Mouse (Mus musculus): ENCODE measurements at regions not wholly inside any gene's neighbourhood (a gene's known extent, or its start where the extent isn't known, plus 50 kb on each side); places are given as distances from the start of the nearest gene placed in this dataset.

DNA sequence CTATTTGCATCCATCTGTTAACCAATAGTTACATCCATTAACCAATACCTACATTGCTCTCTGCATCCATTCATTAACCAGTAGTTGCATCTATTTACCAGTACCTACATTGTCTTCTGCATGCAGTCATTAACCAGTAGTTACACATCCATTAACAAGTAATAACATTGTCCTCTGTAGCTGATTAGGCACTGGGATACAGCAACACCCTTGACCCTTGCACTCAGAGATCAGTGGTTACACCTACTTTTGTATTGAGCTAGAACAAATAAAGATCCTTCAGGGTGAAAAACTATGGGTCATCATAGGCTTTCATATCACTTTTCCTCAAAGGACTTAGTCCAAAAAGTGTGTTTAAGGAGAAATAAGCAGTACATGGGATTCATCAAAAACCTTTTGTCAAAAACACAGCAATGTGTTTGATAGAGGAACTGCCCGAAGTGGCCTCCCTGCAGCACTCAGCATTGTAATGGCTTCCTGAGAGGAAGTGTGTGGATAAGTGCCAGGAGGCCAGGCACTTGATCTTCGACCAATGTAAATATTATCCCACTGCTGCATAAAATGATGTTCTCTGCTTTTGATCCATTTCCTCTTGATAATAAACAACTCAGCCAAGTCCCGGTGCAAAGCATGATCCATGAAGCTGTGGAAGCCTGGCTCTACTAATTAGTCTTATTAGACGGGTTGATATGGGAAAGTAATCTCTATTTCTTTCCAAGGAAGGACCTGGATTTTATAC is 317.6 kb downstream of the Hs3st1 start:
- WGBS = 23% methylated on average over 4 of the region's 4 CpGs
- H3K4me2 ChIP-seq (replicated peaks; ENCODE audit: low read depth, low read length) = no peak overlapping the region
- H3K4me3 ChIP-seq (ENCODE audit: low read depth, low read length) = no peak overlapping the region
- no peak; the same call in 1 of the 2 replicates for ATAC-seq (ENCODE audit: insufficient number of reproducible peaks, insufficient read depth, low FRiP score, low read depth)
- no peaks in the 10 kb centered on the region for H3K27me3 ChIP-seq (ENCODE audit: control insufficient read depth, insufficient read depth, low read length)
- H3K36me3 ChIP-seq (ENCODE audit: control insufficient read depth, insufficient read depth, low read length) = no peaks in the 10 kb centered on the region
- H3K9ac ChIP-seq (replicated peaks; ENCODE audit: low read depth, low read length) = no peak overlapping the region
- H3K9me3 ChIP-seq (ENCODE audit: control insufficient read depth, low read depth, low read length) = no peaks in the 10 kb centered on the region
- H3K27ac ChIP-seq (ENCODE audit: low read length) = no peak overlapping the region
- no peaks in the 10 kb centered on the region for H3K4me1 ChIP-seq (ENCODE audit: control insufficient read depth, insufficient read depth, low read length)

DNA sequence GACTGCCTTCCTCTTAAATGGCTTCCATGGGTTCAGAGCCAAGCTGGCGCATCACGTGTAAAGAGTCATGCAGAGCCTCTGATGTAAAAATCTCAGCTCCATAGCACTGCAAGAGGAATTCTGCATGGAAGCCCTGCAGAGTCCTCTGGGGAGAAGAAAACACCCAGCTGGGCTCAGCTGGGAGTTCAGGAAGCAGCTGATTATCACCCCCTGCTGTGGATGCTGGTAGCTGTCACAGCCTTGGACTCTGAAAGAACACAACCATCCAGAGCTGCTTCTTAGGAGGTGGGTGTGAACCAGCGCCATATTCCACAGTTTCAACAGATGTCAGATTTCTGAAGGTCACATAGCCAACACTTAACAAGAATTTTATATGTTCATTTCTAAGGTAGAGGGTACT is 329.2 kb downstream of the Hs3st1 start:
- Histone ChIP-seq H3K9me3 (ENCODE audit: control insufficient read depth, low read depth, low read length) (no peaks in the 10 kb centered on the region), H3K27me3 (ENCODE audit: control insufficient read depth, insufficient read depth, low read length) (no peaks in the 10 kb centered on the region), H3K4me3 (ENCODE audit: low read depth, low read length) (no peak overlapping the region), H3K27ac (ENCODE audit: low read length) (no peak overlapping the region), H3K4me2 (replicated peaks; ENCODE audit: low read depth, low read length) (no peak overlapping the region), H3K9ac (replicated peaks; ENCODE audit: low read depth, low read length) (no peak overlapping the region), H3K4me1 (ENCODE audit: control insufficient read depth, insufficient read depth, low read length) (no peaks in the 10 kb centered on the region), H3K36me3 (ENCODE audit: control insufficient read depth, insufficient read depth, low read length) (no peaks in the 10 kb centered on the region)
- no peak for ATAC-seq (ENCODE audit: insufficient number of reproducible peaks, insufficient read depth, low FRiP score, low read depth)
- WGBS = 51% methylated on average over 3 of the region's 3 CpGs

DNA sequence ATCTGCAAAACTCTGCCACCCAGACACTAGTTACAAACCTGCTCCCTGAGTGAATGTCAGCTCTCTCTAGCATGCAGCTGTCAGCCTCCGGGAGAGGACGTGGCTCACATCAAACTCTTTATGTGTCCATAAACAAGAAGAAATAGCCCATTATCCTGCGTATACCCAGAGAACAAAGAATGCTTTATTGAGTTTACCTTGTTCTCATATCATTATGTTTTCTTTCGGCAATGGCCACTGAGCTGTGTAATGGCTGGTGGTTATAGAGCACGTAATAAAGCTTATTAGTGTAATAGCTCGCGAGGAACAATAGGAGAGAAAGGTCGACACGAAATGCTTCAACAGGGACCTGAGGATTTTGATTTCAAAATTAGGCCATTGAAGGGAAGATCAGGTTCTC is 331.6 kb downstream of the Hs3st1 start:
- no peaks in the 10 kb centered on the region for H3K9me3 ChIP-seq (ENCODE audit: control insufficient read depth, low read depth, low read length)
- no peak overlapping the region for H3K4me2 ChIP-seq (replicated peaks; ENCODE audit: low read depth, low read length)
- H3K27me3 ChIP-seq (ENCODE audit: control insufficient read depth, insufficient read depth, low read length) = no peaks in the 10 kb centered on the region
- WGBS = 81% methylated on average over 9 of the region's 9 CpGs
- no peak for ATAC-seq (ENCODE audit: insufficient number of reproducible peaks, insufficient read depth, low FRiP score, low read depth)
- no peaks in the 10 kb centered on the region for H3K36me3 ChIP-seq (ENCODE audit: control insufficient read depth, insufficient read depth, low read length)
- no peak overlapping the region for H3K4me3 ChIP-seq (ENCODE audit: low read depth, low read length)
- no peaks in the 10 kb centered on the region for H3K4me1 ChIP-seq (ENCODE audit: control insufficient read depth, insufficient read depth, low read length)
- H3K27ac ChIP-seq (ENCODE audit: low read length) = no peak overlapping the region
- no peak overlapping the region for H3K9ac ChIP-seq (replicated peaks; ENCODE audit: low read depth, low read length)

DNA sequence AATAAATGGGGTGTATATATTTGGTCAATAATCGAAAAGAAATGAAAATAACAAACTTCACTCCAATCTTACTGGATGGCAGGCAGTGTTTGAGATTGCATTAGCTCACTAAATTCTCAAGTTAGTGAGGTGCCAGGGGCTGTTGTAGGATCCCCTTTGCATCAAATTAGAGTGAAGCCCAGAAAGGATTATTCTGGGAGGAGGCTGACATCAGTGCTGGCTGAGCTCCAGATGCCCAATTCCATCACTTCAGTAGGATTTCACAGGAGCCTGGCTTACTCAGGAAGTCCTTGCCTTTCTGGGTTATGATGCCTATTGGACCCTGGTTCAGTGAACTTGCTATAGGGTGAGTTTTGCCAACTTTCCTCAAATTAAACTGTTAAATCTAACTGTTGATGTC is 336.5 kb downstream of the Hs3st1 start:
- Histone ChIP-seq H3K27me3 (ENCODE audit: control insufficient read depth, insufficient read depth, low read length) (no peaks in the 10 kb centered on the region), H3K4me2 (replicated peaks; ENCODE audit: low read depth, low read length) (no peak overlapping the region), H3K27ac (ENCODE audit: low read length) (no peak overlapping the region), H3K4me1 (ENCODE audit: control insufficient read depth, insufficient read depth, low read length) (no peaks in the 10 kb centered on the region), H3K9me3 (ENCODE audit: control insufficient read depth, low read depth, low read length) (no peaks in the 10 kb centered on the region), H3K4me3 (ENCODE audit: low read depth, low read length) (no peak overlapping the region), H3K9ac (replicated peaks; ENCODE audit: low read depth, low read length) (no peak overlapping the region), H3K36me3 (ENCODE audit: control insufficient read depth, insufficient read depth, low read length) (no peaks in the 10 kb centered on the region)
- ATAC-seq (ENCODE audit: insufficient number of reproducible peaks, insufficient read depth, low FRiP score, low read depth) = no peak
- WGBS = 88% methylated on average over 1 of the region's 1 CpGs

DNA sequence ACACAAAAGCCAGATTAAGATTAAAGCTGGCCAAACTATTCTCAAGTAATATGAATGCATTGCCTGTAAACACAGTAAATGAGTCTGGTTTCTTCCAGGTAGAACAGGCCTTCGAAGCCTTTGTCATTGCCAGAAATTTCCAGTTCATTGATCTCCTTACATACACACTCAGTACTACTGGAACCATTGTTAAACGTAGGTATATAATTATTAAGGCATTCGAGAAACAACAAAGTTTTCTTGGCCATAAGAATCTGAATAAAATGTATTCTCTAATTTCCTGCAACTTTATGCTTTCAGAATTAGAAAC is 337.5 kb downstream of the Hs3st1 start:
- WGBS = 79% methylated on average over 3 of the region's 3 CpGs
- Histone ChIP-seq H3K4me3 (ENCODE audit: low read depth, low read length) (no peak overlapping the region), H3K4me2 (replicated peaks; ENCODE audit: low read depth, low read length) (no peak overlapping the region), H3K27me3 (ENCODE audit: control insufficient read depth, insufficient read depth, low read length) (no peaks in the 10 kb centered on the region), H3K4me1 (ENCODE audit: control insufficient read depth, insufficient read depth, low read length) (no peaks in the 10 kb centered on the region), H3K9ac (replicated peaks; ENCODE audit: low read depth, low read length) (no peak overlapping the region), H3K9me3 (ENCODE audit: control insufficient read depth, low read depth, low read length) (no peaks in the 10 kb centered on the region), H3K27ac (ENCODE audit: low read length) (no peak overlapping the region), H3K36me3 (ENCODE audit: control insufficient read depth, insufficient read depth, low read length) (no peaks in the 10 kb centered on the region)
- ATAC-seq (ENCODE audit: insufficient number of reproducible peaks, insufficient read depth, low FRiP score, low read depth) = no peak

DNA sequence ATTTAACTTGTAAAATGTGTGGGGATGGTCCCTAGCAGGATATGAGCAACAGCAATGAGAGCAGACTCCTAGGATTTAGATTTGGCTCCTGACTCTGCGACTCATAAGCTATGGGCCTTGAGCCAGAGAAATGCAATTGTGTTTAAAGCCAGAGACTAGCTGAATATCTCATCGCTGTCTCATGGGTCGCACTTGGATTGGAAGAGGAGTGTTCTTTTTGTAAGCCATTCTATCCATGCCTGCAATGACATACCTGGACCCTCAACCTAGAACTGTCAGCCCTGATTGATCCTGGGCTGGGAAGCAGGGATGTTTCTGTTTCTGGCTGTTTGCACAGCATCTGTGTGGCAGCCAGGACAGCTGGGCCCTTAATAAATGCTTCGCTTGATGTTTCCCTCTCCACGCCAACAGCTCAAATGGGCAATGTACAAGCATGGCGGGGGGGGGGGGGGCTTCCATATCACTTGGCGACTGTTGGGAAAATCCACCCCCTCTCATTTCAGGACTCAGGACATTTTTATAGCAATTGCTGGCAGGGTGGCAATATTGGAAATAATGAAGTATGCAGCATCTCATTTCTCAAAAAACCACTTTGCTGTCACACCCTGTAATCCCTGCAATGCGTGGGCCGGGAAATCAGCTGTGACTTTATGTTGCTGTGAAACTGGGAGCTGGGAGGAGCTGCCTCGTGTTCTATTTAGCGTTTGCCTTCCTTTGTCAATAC is 338.0 kb downstream of the Hs3st1 start:
- Histone ChIP-seq H3K36me3 (ENCODE audit: control insufficient read depth, insufficient read depth, low read length) (no peaks in the 10 kb centered on the region), H3K4me1 (ENCODE audit: control insufficient read depth, insufficient read depth, low read length) (no peaks in the 10 kb centered on the region), H3K27me3 (ENCODE audit: control insufficient read depth, insufficient read depth, low read length) (no peaks in the 10 kb centered on the region), H3K9me3 (ENCODE audit: control insufficient read depth, low read depth, low read length) (no peaks in the 10 kb centered on the region), H3K4me2 (replicated peaks; ENCODE audit: low read depth, low read length) (no peak overlapping the region), H3K27ac (ENCODE audit: low read length) (no peak overlapping the region), H3K4me3 (ENCODE audit: low read depth, low read length) (no peak overlapping the region), H3K9ac (replicated peaks; ENCODE audit: low read depth, low read length) (no peak overlapping the region)
- ATAC-seq (ENCODE audit: insufficient number of reproducible peaks, insufficient read depth, low FRiP score, low read depth) = no peak
- 75% methylated on average over 11 of the region's 11 CpGs for WGBS

DNA sequence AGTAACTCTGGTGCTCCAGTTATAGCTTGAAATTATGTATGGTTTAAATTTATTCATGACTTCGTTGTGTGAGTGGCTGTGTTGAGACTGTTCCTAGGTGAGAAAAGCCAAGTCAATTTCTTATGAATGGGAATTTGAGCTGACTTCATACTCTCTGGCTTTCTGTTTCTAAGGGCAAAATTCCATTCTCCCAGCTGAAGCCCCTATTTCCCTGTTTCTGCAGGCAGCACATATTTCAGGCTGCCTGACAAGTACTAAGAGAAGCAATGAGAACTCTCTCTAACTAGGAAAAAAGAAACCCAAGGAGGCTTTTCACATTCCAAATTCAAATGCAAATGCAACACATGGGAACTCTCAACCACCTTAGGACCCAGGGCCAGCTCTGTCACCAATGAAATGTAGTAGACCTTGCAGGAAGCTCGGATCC is 338.7 kb downstream of the Hs3st1 start:
- H3K4me2 ChIP-seq (replicated peaks; ENCODE audit: low read depth, low read length) = no peak overlapping the region
- no peaks in the 10 kb centered on the region for H3K27me3 ChIP-seq (ENCODE audit: control insufficient read depth, insufficient read depth, low read length)
- no peaks in the 10 kb centered on the region for H3K36me3 ChIP-seq (ENCODE audit: control insufficient read depth, insufficient read depth, low read length)
- no peaks in the 10 kb centered on the region for H3K9me3 ChIP-seq (ENCODE audit: control insufficient read depth, low read depth, low read length)
- H3K4me1 ChIP-seq (ENCODE audit: control insufficient read depth, insufficient read depth, low read length) = no peaks in the 10 kb centered on the region
- no peak overlapping the region for H3K27ac ChIP-seq (ENCODE audit: low read length)
- 46% methylated on average over 2 of the region's 2 CpGs for WGBS
- ATAC-seq (ENCODE audit: insufficient number of reproducible peaks, insufficient read depth, low FRiP score, low read depth) = no peak
- H3K9ac ChIP-seq (replicated peaks; ENCODE audit: low read depth, low read length) = no peak overlapping the region
- no peak overlapping the region for H3K4me3 ChIP-seq (ENCODE audit: low read depth, low read length)

DNA sequence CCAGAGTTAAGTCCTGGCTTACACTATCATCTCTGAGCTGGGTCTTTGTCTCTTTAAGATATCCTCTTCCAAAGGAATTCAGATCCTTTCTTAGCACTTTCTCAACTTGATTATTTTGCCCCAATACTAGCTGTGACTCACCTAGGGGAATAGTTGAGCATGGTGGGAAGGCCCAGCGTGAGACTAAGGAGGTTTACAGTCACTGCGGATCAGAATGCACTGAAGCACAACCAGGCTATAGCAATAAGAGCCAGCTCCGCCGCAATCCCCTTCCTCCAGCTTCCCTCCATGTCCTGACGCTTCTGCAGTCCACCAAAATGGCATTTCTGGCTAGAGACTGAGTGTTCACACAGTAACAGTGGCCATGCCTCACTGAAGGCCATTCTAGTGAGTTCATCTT is 342.5 kb downstream of the Hs3st1 start:
- 68% methylated on average over 5 of the region's 5 CpGs for WGBS

More for the DNA sequence above, 342.5 kb downstream of the Hs3st1 start:
- H3K4me3 ChIP-seq (ENCODE audit: low read depth, low read length) = no peak overlapping the region
- H3K27me3 ChIP-seq (ENCODE audit: control insufficient read depth, insufficient read depth, low read length) = no peaks in the 10 kb centered on the region
- no peaks in the 10 kb centered on the region for H3K4me1 ChIP-seq (ENCODE audit: control insufficient read depth, insufficient read depth, low read length)
- no peak overlapping the region for H3K4me2 ChIP-seq (replicated peaks; ENCODE audit: low read depth, low read length)
- no peak for ATAC-seq (ENCODE audit: insufficient number of reproducible peaks, insufficient read depth, low FRiP score, low read depth)
- no peak overlapping the region for H3K9ac ChIP-seq (replicated peaks; ENCODE audit: low read depth, low read length)
- no peak overlapping the region for H3K27ac ChIP-seq (ENCODE audit: low read length)
- H3K36me3 ChIP-seq (ENCODE audit: control insufficient read depth, insufficient read depth, low read length) = no peaks in the 10 kb centered on the region
- no peaks in the 10 kb centered on the region for H3K9me3 ChIP-seq (ENCODE audit: control insufficient read depth, low read depth, low read length)

All from stomach, embryonic 14.5 days (tissue).